Mouse (Mus musculus) inflammation-experienced regulatory T-cells (primary cell): ENCODE measurements around the gene Prlhr. TPM values are rescaled to one million over a fixed set of nuclear protein-coding genes. Genes with fewer than 3 reads are reported as not detected.

Experiments
- polyA plus RNA-seq, 2 experiments: library from polyadenylated mRNA; unstranded; fragments of 100-300 nt; shearing (Covaris generic); gene quantifications; one replicate each; pipeline ENCODE4 v1.2.1; 2017

The Prlhr gene
- not detected for polyA plus RNA-seq

DNA sequence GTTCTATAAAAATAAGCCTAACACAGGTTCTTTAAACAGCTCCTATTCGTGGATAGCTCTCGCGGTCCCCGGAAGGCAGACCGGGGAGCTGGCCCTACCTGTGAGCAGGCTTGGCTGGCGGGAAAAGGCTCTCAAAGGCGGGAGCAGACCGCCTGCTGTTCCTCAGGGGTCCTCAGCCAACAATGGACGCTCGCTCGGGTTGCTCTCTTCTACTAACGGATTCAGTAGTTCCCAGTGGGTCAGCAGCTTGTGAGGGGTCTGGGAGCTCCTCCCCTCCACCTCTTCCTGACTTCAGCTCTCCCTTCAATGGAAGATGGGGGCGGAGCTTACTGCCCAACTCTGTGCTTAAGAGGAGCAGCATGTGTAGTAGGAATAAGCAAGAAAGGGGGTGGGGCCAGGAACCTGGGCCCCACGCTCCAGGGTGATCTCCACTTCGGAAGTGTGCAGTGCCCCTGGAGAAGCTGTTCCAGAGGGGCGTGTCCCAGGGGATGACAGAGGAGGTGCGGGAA, at the start of gene Prlhr:
Gene Prlhr (minus strand): TSS at position 51 of the 509 bp plus-strand sequence.

Other genes starting within 250 kb of the Prlhr start
- 10 to 100 TPM; 41.4 to 62.8 TPM for gene Fam204a, start 241.6 kb downstream of the Prlhr start, polyA plus RNA-seq
- gene Cacul1, start 112.7 kb upstream of the Prlhr start, polyA plus RNA-seq: 10 to 100 TPM; 32.8 to 44.0 TPM